Mouse (Mus musculus) embryo, embryonic 11.5 days (tissue): ENCODE measurements at regions not wholly inside any gene's neighbourhood (a gene's known extent, or its start where the extent isn't known, plus 50 kb on each side); places are given as distances from the start of the nearest gene placed in this dataset.
"Not testable (repeated sequence)": the region's sequence is repeated elsewhere in the genome, so short reads cannot be mapped to it uniquely, and the experiment has no call there.

Source experiments
- DNase-seq: peaks from one replicate; pipeline ENCODE4 v3.0.0-alpha.2; 2012; ENCODE audit warnings: low read depth, low spot score

DNA sequence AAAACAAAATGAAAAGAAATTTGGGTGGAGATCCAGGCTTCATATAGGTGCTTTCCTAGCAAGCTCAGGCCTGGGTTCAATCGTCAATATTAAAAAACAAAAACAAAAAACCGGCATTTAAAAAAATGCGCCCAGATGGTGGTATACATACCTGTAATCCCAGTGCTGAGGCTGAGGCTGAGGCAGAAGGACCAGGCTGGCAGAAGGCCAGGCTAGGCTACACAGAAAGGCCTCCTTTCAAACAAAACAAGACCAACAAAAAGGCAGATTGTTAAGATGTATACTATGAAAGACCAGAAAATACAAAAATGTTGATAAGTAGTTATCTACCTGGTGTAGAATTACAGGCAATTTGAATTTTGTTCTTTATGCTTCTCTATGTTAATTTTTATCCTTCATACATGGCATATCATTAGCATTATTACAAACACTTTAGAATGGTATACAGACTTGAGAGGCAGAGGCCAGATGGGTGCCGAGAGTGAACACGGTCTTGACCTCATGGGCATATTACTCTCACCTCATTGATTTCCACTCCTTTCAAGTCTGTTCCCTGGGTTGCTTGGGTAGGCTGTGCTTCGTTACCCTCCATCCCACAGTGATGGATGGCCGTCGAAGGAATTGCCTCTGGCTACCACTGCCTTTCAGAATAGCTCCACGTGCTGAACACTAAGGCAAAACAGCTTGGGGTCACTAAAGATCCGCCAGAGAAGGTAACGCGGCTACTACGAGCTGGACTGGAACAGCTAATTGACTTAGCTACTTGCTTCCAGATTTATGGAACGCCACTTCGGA, 339.6 kb upstream of the Gm6657 start:
- peak; percentile 47 for DNase-seq

DNA sequence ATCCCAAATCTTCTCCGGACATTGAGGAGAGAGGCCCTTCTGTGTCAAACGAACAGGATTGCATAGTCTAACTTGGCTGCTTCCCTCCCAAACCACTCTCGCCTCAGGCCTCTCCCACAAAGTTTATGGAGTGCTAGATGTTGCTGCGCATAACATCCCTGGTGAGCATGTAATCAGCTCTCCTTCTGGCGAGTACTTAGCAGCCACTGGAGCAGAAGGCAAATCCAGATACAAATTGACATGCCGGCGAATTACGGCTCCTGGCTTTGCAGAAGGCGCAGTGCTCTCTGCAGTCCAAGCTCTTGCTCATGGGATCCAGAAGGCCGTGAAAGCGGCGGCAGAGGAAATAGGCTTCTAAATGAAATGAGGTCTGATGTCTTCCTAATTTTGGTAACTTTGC, 338.2 kb upstream of the Gm6657 start:
- no peak for DNase-seq

GRCm38 (mm10) chr12:77857281-77857680, 336.8 kb upstream of the Gm6657 start:
- no peak for DNase-seq

- DNase-seq = no peak
Observed at GRCm38 (mm10) chr12:77860769-77861557, 333.1 kb upstream of the Gm6657 start.

GRCm38 (mm10) chr12:77867947-77868495, 326.0 kb upstream of the Gm6657 start:
- DNase-seq = no peak

- DNase-seq = no peak
Observed at GRCm38 (mm10) chr12:77869296-77869695, 324.7 kb upstream of the Gm6657 start.

GRCm38 (mm10) chr12:77887335-77887734, 306.7 kb upstream of the Gm6657 start:
- DNase-seq = no peak

DNA sequence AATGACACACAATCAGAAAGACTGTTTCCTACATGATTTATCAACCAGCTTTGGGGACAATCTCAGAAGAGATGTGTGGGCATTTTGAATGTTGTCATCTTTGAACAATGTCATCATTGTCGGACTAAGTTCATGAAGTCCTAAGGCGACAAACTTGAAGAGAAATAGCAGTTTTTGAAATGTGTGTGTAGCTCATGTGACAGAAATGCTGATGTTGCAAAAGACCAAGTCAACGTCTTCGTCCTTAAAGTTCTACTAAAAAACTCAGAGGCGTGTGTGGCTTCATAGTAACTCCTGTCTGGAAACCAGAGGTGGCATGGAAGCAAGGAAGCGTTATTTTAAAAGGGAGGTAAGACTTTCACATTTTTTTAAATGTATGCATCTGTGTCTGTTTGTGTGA, 302.6 kb upstream of the Gm6657 start:
- DNase-seq = no peak

- no peak for DNase-seq
Observed at GRCm38 (mm10) chr12:77894238-77894637, 299.8 kb upstream of the Gm6657 start.

DNA sequence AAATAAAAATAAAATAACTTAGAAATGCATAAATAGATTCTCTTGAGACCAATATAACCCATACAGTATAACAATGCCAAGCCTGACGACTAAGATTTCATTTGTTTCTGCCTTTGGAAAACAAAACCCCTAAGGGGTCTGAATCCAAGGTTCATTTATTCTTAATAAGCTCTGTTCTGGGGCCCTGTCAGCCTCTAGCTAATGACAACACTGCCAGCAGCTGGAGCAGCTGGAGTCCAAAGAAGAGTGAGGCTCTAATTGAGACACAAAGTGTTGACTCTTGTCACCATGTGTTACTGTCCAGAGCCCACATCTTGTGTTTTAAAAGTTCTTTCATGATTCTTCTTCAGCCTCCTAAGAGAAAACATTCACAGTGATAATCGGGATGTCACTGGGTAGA, 298.5 kb upstream of the Gm6657 start:
- no peak for DNase-seq

GRCm38 (mm10) chr12:77898974-77899373, 295.1 kb upstream of the Gm6657 start:
- not testable (repeated sequence) for DNase-seq

- no peak for DNase-seq
Observed at GRCm38 (mm10) chr12:77901254-77901653, 292.8 kb upstream of the Gm6657 start.

DNA sequence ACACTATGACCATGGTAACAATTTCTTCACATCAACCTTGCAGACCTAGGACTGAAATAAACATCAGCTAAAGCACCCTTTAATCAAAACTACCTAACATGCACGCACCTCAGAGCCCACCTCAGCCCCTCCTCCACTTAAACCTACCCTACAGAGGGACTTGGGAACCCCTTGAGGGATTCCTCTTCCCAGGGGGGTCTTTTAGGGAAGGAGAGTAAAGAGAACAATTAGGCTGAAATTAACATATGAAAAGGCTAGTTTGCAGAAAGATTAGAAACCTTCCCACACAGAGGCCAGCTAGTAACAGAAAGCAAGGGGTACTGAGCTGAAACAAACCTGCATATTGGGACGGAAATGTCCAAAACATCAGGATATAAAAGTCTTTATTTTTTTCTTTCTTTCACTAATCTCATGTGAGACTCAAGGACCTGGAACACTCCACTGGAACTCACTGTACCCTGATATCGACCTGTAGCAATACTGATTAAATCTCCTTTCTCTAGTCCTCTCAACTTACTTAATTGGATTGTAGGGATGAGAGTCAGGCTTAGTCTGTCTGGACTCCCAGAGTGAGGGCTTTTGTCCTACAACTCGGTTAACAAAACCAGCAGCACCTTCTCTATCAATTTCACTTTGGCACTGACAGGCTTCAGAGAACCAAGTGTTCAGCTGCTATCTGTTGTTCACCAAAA, 281.0 kb upstream of the Gm6657 start:
- DNase-seq = no peak

- DNase-seq = no peak
Observed at GRCm38 (mm10) chr12:77928729-77929128, 265.3 kb upstream of the Gm6657 start.

- DNase-seq = no peak
Observed at GRCm38 (mm10) chr12:77929571-77929970, 264.5 kb upstream of the Gm6657 start.

- DNase-seq = no peak
Observed at GRCm38 (mm10) chr12:77943960-77944359, 250.1 kb upstream of the Gm6657 start.

- DNase-seq = no peak
Observed at GRCm38 (mm10) chr12:77949474-77950017, 244.5 kb upstream of the Gm6657 start.

- DNase-seq = no peak
Observed at GRCm38 (mm10) chr12:77952492-77952891, 241.6 kb upstream of the Gm6657 start.

GRCm38 (mm10) chr12:77962631-77963030, 231.4 kb upstream of the Gm6657 start:
- DNase-seq = no peak

DNA sequence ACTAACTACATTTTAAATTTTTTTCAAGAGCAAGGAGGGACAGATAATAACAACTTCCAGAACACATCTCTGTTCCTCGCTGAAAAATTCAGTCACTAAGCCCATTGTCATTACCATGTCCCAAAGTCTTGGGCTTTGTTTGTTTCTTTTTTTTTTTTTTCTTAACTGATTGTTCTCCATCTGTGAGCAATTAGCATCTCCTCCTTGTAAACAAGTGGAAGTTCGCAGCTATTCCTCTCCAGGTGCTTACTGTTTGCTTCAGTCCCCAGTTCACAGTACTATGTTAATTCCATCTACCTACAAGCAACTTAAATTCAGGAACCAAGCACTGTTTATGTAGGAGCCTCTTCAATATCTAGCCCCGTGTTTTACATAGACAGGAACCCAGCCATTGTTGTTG, 225.5 kb upstream of the Gm6657 start:
- no peak for DNase-seq

DNA sequence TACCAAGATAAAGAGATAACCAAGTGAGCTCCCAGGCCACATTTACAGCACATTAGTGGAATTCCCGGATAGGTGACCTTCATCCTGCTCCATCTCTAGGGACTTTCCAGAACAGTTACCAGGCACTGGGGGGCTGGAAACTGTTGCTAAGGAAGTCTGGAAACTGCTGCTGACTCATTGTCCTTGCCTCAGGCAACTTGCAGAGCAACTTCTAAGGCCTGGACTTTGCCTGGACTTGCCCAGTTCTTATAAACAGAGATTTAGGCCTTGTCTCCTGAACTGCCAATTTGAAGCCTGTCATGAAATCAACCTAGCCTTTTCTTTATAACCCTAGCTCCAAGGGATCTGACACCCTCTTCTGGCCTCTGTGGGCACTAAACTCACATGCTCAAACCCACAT, 224.0 kb upstream of the Gm6657 start:
- no peak for DNase-seq

GRCm38 (mm10) chr12:77972165-77972564, 221.9 kb upstream of the Gm6657 start:
- no peak for DNase-seq
